Mouse (Mus musculus): ENCODE measurements around the gene Sik3. TPM values are rescaled to one million over a fixed set of nuclear protein-coding genes. Genes with fewer than 3 reads are reported as not detected.

Gene Sik3
- total and polyA plus RNA-seq, 3 experiments = 30.2 to 87.3 (median 49.2) TPM

DNA sequence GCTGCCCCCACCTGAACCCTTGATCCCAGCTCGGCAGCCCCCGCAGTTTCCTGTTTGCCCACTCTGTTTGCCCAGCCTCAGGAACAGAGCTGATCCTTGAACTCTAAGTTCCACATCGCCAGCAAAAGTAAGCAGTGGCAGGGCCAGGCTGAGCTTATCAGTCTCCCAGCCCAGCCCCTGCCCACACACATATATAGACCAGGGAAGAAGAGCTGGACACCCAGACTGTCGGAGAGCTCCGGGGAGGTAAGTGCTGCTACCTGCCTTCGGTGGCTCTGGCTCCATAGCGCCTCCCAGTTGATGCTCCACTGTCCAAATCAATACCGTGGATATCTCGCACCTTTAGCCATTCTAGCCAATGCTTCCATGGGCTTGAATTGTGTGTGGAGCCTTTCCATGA is 215.9 kb downstream of the Sik3 start, which contains the start of gene Apoa1:
Apoa1 (plus strand) TSS at position 90 of the 400 bp plus-strand sequence.
- DNase-seq = no peak

DNA sequence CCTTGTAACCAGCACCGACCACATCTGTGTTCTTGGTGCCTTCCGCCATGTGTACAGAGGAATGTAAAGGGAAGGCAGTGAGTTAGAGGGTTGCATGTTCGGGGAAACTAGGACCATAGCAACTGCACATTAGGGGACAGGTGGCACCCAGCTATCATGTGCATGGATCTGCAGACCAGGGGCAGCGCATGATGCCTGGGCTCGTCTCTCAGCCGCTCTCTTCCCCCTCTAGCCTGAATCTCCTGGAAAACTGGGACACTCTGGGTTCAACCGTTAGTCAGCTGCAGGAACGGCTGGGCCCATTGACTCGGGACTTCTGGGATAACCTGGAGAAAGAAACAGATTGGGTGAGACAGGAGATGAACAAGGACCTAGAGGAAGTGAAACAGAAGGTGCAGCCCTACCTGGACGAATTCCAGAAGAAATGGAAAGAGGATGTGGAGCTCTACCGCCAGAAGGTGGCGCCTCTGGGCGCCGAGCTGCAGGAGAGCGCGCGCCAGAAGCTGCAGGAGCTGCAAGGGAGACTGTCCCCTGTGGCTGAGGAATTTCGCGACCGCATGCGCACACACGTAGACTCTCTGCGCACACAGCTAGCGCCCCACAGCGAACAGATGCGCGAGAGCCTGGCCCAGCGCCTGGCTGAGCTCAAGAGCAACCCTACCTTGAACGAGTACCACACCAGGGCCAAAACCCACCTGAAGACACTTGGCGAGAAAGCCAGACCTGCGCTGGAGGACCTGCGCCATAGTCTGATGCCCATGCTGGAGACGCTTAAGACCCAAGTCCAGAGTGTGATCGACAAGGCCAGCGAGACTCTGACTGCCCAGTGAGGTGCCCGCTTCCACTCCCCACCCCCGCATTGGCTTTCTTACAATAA is 217.2 kb downstream of the Sik3 start:
- DNase-seq = peak; percentile 85

DNA sequence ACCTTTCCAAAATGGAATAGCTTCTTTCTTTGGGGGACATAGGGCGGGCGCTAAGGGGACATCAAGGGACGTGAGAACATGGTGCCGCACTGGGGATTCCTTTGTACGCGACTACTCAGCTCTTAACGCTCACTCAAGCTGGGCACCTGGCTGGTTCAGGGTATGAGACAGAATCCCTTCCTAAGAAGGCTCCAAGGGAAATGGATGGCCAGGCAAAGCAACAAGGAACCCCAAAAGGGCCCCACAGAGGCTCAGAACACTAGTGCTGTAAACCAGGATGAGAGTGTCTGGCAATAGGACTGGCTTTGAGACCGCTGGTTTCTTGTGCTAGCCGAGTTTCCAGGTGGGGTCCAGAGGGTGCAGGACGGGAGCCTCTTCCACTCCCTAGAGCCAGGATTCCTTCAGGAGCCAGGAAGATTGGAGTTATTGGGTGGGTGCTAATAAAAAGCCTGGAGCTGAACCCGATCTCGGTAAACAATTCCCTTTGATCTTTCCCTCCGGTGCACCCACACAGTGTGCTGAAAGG is 217.9 kb downstream of the Sik3 start:
- DNase-seq = no peak

DNA sequence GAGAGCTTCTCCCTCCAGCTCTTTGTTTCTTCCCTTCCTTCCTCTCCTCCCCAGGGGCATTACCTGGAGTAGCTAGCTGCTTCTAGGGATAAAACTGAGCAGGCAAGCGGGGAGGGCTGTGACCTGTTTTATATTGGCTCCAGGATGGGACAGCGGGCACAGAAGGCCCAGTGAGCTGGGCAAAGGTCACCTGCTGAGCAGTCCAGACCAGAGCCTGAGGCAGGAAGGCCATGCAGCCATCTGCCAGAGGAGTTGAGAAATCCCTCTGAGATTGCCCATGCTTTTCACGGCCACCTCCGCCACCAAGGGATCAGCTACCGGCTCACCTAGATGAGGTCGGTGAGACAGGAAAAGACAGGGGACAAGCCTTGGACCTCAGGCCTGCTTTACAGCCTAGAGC is 222.6 kb downstream of the Sik3 start:
- peak; percentile 67 for DNase-seq

DNA sequence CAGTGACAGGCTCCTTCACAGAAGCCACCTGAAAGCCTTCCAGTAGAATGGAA is 222.8 kb downstream of the Sik3 start, which contains the start of gene Apoc3:
Apoc3 (minus strand) TSS at position 41 of the 53 bp plus-strand sequence.
- DNase-seq = no peak

DNA sequence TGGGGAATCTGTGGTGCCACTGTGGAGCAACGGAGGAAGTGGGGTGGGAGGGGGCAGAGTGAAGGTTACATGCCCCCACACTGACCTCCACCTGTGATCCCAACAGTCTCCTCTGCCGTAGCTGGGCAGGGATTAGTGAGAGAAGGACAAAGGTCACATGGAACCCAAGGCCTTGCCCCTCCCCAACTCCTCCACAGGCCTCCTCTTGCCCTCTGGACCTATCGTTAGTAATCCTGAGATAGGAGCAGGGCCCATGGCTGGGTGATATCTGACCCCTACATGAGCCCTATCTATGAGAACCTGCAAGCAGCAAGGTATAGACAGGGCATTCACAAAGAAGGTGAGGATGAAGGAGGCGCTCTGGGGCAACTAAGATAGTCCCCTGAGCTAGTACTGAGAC is 223.0 kb downstream of the Sik3 start:
- no peak for DNase-seq

DNA sequence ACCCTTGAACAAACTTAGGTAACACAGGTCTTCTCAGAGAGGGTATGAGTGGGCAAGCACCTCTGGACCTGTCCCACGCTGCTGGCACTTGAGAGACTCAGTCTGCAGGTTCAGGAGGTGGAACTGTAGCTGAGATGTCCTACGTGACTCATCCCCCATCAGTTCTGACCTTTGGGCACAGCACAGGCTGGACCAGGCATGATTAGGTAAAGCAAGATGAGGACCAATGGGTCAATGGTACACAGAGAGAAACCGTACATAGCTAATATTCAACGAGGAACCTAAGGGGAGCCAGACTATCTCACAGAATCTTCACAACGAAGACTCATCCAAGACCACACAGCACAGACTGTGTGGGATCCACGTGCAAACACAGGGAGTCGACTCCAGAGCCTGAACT is 226.2 kb downstream of the Sik3 start:
- no peak for DNase-seq

DNA sequence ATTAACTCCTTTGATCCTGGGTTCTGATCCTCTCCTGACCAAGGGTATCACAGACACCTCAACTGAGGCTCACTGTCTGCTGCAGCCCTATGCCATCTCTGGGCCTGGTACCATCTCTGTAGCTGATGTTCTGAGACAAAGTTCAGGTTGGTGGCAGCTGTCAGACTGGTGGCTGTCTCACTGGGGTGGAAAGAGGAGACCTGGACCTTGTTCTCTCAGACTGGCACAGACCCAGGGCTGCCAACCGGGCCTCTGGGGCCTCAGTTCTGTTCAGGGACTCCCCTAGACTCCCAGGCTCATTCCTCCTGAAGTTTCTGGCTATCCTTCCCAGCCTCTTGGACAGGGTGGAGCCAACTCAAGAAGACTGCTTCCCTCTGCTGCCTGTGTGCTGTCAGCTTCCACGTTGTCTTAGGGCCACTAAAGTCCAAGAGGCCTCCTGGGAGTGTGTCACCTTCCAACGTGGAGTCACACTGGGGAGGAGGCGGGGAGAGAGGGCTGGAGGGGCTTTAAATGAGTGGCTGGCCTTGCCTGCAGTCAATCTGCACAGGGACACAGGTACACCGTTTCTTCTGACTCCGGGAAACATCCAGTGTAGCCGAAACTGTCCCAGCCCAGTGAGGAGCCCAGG is 228.0 kb downstream of the Sik3 start, which contains the start of gene Apoa4:
Apoa4 (plus strand) TSS at position 171 of the 628 bp plus-strand sequence.
- DNase-seq = no peak

DNA sequence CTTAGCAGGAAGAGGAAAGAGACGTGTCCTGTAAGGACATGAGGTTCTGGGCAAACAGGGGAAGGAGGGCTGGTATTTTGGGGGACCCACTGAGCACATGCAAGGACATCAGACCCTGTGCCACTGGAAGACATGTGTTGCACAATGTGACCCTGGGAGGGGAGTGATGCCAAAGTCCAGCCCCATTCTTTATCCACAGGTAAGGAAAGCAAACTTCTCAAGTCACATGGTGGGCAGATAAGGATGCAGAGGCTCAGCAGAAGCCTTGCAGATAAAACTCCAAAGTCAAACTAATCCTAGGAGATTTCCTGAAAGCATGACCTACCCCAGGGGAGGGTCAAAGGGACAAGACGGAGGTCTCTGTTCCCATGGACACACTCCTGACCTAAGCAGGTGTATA is 229.2 kb downstream of the Sik3 start:
- DNase-seq = no peak

DNA sequence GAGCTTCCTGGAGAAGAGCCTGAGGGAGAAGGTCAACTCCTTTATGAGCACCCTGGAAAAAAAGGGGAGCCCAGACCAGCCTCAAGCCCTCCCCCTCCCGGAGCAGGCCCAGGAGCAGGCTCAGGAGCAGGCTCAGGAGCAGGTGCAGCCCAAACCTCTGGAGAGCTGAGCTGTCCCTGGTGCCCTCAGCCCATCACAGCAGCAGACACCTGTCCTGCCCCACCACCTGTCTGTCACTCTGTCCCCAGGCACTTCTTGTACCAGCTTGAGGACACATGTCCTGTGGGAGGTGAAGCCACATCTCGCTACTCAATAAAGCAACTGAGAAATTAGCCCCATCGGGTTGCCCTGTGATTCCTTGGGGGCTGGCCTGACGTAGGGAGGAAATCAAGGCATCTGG is 230.5 kb downstream of the Sik3 start:
- no peak for DNase-seq

DNA sequence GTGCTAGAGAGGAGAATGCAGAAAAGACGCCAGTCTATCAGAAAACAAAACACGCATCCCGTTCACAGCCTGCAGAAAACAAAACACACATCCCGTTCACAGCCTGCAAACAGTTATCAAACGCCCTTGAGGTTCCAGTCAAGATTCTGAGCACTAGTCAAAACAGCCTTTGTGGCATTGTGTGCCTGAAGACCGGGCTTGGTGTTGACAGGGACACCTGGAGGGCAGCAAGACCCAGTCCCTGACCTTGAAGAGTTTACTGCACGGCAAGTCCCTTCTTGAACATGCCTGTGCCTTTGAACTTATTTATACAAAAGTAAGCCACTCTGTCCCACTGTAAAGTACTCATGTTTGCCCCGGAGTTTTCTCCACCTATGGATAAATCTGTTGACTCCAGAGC is 231.0 kb downstream of the Sik3 start:
- DNase-seq = no peak

DNA sequence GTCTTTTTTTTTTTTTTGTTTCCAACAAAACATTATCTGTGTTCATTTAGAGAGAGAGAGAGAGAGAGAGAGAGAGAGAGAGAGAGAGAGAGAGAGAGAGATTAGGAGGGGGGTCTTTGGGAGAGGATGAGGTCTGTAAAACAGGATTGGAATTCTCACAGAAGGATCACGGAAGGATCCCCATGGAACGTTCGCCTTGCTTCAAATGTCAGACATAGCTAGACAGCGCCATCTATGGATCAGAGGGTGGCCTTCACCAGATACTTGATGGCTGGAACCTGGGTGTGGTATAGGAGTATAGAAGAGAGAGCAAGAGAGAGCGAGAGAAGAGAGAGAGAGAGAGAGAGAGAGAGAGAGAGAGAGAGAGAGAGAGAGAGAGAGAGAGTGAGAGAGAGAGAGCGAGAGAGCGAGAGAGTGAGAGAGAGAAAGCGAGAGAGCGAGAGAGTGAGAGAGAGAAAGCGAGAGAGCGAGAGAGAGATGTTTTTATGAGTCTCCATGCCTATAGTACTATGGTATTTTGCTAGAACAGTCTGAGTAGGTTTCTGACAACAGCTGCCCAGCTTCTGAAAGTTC is 234.2 kb downstream of the Sik3 start:
- peak; percentile 51 for DNase-seq

DNA sequence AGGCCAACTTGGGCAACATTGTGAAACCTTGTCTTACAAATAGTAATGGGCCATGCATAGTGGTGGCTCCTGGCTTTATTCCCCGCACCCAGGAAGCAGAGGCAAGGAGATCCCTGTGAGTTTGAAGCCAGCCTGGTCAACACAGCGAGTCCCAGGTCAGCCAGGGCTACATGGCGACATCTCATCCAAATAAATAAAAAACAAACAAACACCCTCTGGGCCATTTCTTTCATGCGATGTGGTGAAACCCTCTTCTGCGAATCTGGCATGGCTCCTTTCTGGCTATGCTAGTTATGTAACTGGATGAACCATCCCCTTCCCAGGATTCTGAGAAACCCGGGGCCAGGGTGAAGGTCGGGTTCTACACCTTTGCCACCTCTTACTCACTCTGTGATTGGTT is 243.6 kb downstream of the Sik3 start:
- DNase-seq = no peak

DNA sequence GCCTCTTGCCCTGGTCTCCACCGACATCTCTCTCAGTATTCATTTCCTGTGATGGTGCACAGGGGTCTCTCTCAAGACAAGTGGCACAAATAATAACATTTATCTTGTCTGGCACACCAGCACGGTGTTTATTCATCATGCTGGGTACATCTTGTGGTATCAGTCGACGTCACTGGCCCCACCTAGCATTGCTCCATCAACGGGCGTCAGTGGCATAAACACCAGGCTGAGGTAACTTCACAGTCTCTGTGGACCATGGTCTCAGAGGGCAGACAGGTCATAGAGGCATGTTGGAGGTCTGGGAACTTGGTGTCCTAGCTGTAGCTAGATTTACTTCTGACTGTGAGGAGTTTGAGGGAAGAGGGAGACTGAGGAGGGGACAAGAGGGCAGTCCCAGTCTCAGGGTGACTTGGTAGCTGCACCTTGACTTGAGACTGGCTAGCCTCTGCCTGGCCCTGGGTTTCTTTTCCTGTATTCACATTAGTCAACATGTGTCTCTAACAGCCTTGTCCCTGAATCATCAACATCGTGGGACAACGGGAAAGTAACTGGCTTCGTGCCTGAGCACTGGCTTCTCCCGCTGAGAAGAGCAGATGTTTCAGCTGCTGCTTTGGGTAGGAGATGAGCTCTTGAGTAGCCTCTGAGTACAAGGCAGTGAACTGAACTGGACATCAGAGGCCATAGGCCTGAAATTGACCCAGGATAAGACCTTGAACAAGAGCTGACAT is 244.2 kb downstream of the Sik3 start:
- peak; percentile 73 for DNase-seq

DNA sequence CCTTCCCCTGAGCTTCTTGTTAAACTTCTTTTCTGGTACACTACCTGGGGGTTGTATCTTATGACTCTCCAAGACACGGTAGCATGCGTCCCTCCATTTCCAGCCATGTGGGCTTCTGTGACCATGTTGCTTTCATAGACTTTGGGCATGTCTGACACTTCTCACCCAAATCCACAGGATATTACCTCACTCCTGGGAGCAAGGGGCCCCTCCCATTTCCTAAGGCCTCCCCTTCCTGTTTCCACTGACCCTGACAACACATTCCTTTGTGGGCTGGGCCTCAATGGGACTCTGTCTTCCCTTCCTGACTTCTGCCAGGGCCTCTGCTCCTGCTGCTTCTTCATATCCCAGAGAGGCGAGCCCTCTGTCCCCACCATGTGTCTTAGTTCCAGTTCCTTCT is 244.9 kb downstream of the Sik3 start:
- peak; percentile 44 for DNase-seq

DNA sequence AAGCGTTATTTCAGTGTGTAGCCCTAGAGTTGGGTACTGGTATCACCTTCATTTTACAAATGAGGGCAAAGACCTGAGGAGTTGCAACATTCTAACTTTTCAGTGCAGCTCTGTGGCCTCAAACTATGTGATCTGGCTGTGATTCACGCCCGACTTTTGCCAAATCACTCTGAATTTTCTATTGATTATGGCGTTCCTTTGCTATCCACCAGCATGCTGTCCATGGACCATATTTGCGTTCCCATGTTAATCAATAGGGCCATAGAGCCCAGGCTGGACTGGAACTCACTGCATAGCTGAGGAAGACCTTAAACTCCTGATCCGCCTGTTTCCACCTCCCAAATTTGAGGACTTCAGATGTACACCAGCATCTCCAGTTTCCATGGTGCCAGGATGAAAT is 246.5 kb downstream of the Sik3 start:
- DNase-seq = no peak

DNA sequence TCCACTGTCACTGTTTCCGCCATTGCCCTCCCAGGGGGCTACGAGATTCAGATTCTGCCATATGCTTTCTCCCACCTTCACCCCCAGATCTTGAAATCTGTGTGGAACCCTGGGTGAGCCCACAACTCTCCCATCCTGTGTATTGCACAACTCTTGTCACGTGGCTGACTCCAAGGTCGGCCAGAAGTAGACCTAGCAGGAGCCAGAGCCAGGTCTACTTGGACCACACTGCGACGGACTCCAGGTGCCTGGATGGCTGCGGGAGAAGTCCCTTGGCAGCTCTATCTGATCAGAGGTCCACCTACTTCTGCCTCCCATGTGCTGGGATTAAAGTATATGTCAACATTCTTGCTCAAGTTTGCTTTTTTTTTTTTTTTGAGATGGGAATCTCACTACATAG is 248.5 kb downstream of the Sik3 start:
- peak; percentile 73 for DNase-seq

DNA sequence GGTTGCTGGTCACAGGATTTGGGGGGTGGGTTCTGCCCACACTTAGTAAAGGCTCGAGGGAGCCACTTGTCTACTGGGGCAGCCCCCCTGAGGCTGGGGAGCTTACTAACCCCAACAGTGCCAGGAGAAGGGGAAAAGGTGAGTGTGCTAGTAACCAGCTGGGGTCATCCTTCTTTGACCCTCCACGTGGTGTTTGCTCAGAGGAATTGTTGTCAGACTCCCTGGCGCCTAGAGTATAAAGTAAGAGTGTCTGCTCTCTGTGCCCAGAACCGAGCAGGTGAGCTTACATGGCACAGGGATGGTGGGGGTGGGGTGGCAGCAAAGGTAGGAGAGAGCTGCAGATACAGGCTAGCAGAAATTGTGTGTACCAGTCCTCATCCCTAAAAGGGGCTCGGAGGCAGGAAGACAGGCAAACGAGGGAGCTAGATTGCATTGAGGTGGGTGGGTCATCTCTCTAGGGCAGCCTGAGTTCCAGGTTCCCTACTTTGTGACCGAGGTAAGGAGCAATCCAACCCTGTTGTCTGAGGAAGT is 255.8 kb downstream of the Sik3 start, which contains the start of gene Apoa5:
Apoa5 (plus strand) TSS at position 291 of the 531 bp plus-strand sequence.
- DNase-seq = no peak

DNA sequence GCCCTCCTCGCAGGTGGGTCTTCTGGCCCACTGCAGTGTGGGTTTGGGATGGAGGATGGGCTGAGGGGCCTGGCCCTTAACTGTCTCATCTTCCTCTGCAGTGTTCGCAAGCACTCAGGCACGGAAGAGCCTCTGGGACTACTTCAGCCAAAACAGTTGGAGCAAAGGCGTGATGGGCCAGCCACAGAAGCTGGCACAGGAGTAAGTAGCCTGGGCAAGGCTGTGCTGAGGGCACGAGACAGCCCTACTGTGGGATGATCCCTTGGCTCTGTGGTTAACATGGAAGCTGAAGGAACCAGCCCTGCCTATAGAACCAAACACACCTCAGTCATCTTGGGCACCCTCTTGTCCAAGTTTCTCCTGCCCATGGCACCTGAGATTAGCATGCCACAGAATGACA is 256.5 kb downstream of the Sik3 start:
- DNase-seq = no peak

DNA sequence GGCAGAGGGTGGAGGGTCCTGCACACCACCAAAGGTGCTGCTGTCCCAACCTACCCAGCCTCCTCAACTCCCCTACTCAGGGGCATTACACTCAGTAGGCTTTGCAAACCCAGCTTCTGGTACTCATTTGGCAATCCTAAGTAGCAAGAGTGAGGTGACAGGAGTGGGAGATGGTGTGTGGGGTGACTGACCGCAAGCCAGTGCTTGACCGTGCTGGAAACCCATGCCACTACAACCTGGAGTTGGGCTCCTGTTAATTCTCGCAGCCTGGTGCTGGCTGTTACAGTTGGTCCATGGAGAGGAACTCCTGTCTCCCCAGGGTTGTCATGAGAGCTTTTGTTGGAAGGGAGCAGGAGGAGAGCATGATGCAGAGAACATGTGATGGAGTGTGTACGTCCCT is 258.2 kb downstream of the Sik3 start:
- no peak for DNase-seq

DNA sequence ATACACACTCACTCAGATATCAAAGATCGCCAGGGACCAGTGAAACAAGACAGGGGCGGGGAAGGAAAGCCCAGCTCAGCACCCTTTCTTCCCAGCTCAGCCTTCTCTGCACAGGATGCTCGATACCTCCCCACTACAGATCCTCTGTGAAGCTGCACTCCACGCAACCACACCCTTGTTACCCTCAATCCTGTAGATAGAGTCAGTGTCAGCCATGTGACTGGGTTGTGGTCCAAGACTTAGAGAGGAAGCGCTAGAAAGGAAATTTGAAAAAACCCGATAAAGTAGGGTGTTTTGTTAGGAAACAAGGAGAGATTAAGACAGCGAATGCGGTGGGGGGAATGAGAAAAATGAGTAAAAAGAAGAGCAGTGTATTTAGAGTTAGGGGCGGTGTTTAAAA is 259.4 kb downstream of the Sik3 start:
- no peak for DNase-seq

DNA sequence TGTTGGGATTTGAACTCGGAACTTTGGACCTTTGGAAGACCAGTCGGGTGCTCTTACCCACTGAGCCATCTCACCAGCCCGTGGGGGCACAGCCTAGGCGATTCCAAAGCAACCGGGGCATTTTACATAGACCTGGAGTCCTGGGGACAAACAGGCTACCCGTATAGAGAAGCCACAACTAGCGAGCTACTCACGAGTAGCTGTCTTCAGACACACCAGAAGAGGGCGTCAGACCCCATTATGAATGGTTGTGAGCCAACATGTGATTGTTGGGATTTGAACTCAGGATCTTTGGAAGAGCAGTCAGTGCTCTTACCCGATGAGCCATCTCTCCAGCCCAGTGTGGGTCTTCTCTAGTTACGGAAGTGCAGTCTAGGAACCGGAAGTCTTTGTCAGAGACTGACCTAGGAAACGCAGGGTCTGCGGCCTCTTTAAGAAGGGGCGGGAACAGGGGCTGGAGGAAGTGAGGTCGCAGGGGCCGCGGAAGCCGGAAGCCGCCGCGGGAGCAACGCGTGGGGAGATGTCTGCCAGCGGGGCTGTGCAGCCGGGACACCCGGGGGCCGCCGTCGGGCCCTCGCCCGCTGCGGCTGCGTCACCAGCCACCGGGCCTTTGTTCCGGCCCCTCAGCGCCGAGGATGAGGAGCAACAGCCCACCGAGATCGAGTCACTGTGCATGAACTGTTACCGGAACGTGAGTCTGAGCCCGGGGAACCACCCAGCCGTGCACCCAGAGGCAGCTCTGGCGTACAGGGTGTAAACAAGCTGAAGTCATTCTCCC is 260.2 kb downstream of the Sik3 start, which contains the start of gene Zpr1:
Zpr1 (plus strand) TSS at position 388 of the 778 bp plus-strand sequence.
- DNase-seq = peak; percentile 94

Data from adrenal gland, adult 2 months (tissue).